Mouse (Mus musculus) liver, adult 2 months (tissue): ENCODE results near the gene Bid. TPM values are rescaled to one million over a fixed set of nuclear protein-coding genes. Genes with fewer than 3 reads are reported as not detected.

ENCODE experiments used
- DNase-seq: peaks from one replicate; pipeline ENCODE4 v3.0.0-alpha.2; 2011; ENCODE audit warnings: low read depth, low spot score; ENCODE audit errors: extremely low read depth
- H3K27ac ChIP-seq: fragments of 200-500 bp; replicated peaks from 2 replicates; pipeline ENCODE4 v1.5.1; 2012; ENCODE audit warnings: low read depth, mild to moderate bottlenecking, control low read depth, inconsistent platforms, low read length; ENCODE audit not compliant: insufficient read depth
- H3K27me3 ChIP-seq: fragments of 200-500 bp; 2 replicates; pipeline ENCODE4 v1.6.1; 2012; ENCODE audit warnings: mild to moderate bottlenecking, moderate library complexity, low read length, inconsistent platforms; ENCODE audit not compliant: control insufficient read depth, insufficient read depth
- H3K36me3 ChIP-seq: fragments of 200-500 bp; 2 replicates; pipeline ENCODE4 v1.6.1; 2012; ENCODE audit warnings: low read length, inconsistent platforms; ENCODE audit not compliant: control insufficient read depth, insufficient read depth
- H3K4me1 ChIP-seq: fragments of 200-500 bp; 2 replicates; pipeline ENCODE4 v1.6.1; 2011; ENCODE audit warnings: low read length; ENCODE audit not compliant: control insufficient read depth, insufficient read depth
- H3K4me3 ChIP-seq: fragments of 200-500 bp; 2 replicates; pipeline ENCODE4 v1.5.1; 2011; ENCODE audit warnings: low read depth, mild to moderate bottlenecking, control low read depth, low read length, moderate library complexity; ENCODE audit not compliant: insufficient read depth
- H3K79me2 ChIP-seq: fragments of 200-500 bp; 2 replicates; pipeline ENCODE4 v1.6.1; 2012; ENCODE audit warnings: inconsistent platforms, mild to moderate bottlenecking, low read length, moderate library complexity; ENCODE audit not compliant: control insufficient read depth, insufficient read depth
- H3K9ac ChIP-seq: fragments of 200-500 bp; 2 replicates; pipeline ENCODE4 v1.6.1; 2012; ENCODE audit warnings: low read depth, mild to moderate bottlenecking, control low read depth, inconsistent platforms, low read length
- CTCF ChIP-seq: fragments of 200-500 bp; IDR thresholded peaks from 2 replicates; pipeline ENCODE4 v1.5.1; 2011; ENCODE audit warnings: low read depth, low read length, control low read depth
- POLR2A ChIP-seq: fragments of 200-500 bp; IDR thresholded peaks from 2 replicates; pipeline ENCODE4 v1.6.1; 2011; ENCODE audit warnings: low read length, control low read depth; ENCODE audit not compliant: insufficient read depth; ENCODE audit errors: extremely low read depth
- WGBS: fragments of 180-500 bp; shearing (Covaris S2); methylation state at CpG from one replicate; pipeline ENCODE4 v1.1.7; 2018; 5-methylcytosine and 5-hydroxymethylcytosine counted together
- polyA plus RNA-seq: library from polyadenylated mRNA; depleted of rRNA; stranded (reverse); fragments of >200 nt; gene quantifications from 2 replicates; pipeline ENCODE4 v1.2.3, GENCODE M21; 2012
- total RNA-seq: library from RNA; depleted of rRNA; stranded (reverse); fragments of >200 nt; gene quantifications from 2 replicates; pipeline ENCODE4 v1.2.3, GENCODE M21; 2014

The Bid gene
- total and polyA plus RNA-seq, 2 experiments, result 6.9 to 13.9 TPM

DNA sequence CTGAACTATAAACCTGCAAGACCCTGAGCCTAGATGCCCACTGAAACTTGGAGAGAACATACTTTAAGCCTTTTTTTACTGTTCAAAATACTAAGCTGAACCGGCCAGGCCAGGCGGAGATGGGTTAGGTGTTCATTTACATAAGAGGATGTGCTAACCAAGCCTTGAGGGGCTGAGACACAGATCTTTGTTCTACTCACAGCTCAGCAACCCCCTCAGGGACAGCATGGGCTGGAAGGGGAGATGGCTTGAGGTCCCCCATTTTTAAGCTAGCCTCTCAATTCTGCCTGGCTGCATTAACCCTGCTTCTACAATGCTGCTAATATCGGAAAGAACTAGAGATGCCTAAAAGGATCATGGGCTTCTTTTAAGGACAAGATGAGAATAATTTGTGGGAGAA, 23.1 kb upstream of the Bid start:
- no peaks in the 10 kb centered on the region for H3K27me3 ChIP-seq
- WGBS, result 91% methylated on average over 3 of the region's 3 CpGs
- H3K27ac ChIP-seq, result no peak overlapping the region
- H3K79me2 ChIP-seq, result no peaks in the 10 kb centered on the region
- H3K4me3 ChIP-seq, result no peak overlapping the region
- no peaks in the 10 kb centered on the region; the same call in 1 of the 2 replicates for H3K36me3 ChIP-seq
- H3K9ac ChIP-seq, result no peak overlapping the region
- no peak for DNase-seq
- TF ChIP-seq POLR2A, result no peak
- H3K4me1 ChIP-seq, result no peaks in the 10 kb centered on the region

DNA sequence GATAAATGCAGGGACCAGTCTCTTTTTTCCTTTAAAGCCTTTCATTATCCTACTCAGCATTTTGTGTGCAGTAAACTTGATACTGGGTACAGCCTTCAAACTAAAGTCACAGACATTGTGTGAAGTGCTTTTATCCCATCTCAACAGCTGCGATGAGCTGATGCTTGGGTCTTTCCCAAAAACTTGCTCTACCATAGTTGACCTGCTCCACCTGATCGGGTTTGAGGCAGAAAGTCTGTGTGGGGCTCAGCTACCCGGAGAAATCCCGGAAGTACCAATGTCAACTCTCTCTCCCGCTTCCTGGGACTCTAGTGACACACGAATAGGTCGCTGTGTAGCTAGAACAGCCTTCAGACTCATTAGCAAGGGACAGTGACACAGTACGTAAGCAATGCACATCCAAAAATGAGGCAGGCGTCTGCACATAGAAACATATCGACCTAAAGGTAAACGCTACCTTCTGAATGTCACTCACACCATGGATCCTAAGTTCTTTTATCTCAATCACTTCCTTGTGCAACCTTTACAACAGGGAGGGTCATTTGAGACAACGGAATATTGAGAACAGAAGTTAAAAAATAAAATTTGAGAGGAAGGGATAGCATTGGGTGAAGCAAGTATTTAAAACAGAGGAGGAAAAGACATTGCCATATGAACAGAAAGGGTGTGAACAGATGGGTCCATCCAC, 22.3 kb upstream of the Bid start:
- DNase-seq, result no peak
- H3K9ac ChIP-seq, result no peak overlapping the region
- no peak for TF ChIP-seq POLR2A
- TF ChIP-seq CTCF, result no peak
- H3K27ac ChIP-seq, result no peak overlapping the region
- H3K4me1 ChIP-seq, result no peaks in the 10 kb centered on the region
- H3K4me3 ChIP-seq, result no peak overlapping the region
- H3K79me2 ChIP-seq, result no peaks in the 10 kb centered on the region
- no peaks in the 10 kb centered on the region for H3K27me3 ChIP-seq
- H3K36me3 ChIP-seq, result no peaks in the 10 kb centered on the region; the same call in none of the 2 replicates
- WGBS, result 88% methylated on average over 12 of the region's 12 CpGs

DNA sequence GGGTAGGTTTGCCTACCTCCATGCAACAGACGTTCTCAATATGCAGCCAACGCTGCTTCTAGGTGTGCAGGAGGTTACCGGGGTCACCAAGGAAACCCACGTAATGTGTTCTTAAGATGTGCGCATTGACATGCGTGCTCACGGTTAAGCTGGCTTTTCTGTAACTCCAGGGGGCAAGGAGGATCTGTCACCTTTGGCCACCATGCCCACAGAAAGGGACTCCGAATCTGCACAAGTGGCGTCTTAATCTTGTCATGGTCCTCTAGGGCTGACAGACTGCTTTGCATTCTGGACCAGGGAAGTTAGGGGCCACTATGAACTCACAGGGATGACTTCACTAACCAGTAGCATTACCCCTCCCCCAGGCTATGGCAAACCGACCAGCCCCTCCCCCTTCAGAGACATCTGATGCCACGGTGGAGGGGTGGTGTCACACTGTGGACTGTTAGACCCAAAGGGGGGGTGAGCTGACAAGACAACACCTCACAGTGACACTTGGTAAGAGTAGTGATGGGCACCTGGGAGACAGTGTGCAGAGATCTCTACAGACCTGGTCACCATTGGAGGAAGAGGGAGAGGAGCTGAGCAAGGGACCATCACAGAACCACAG, 21.5 kb upstream of the Bid start:
- no peak for DNase-seq
- TF ChIP-seq POLR2A (no peak), CTCF (no peak)
- Histone ChIP-seq H3K27me3 (no peaks in the 10 kb centered on the region), H3K36me3 (no peaks in the 10 kb centered on the region; the same call in none of the 2 replicates), H3K4me3 (no peak overlapping the region), H3K27ac (no peak overlapping the region), H3K4me1 (no peaks in the 10 kb centered on the region), H3K9ac (no peak overlapping the region), H3K79me2 (no peaks in the 10 kb centered on the region)
- 85% methylated on average over 11 of the region's 11 CpGs for WGBS

DNA sequence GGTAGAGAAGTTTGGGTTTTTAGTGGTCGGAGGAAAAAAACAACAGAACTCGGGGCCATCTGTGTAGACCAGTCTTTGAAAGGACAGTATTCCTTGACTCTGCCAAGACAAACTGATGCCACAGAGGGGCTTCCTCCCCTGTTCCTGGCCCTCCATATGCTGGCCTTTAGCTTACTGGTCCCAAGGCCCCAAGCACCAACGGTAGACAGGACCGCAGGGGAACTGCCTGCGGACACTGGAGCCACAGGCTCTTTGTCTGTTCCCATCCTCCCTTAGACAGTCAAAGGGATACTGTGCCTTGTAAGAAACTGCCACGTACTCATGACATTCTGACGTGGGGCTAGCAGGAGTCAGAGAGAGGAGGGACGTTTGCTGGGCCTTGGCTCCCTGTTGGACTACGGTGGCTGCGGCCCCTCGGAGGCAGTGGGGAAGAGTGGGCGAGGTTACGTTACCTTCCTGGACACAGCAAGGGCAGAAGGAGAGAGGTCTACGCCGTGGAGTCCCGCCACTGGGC, 20.5 kb upstream of the Bid start:
- Histone ChIP-seq H3K9ac (no peak overlapping the region), H3K4me1 (0 out of 2 replicates have a peak, but pooled peaks cover 2% of the 10 kb centered on the region), H3K36me3 (no peaks in the 10 kb centered on the region; the same call in 1 of the 2 replicates), H3K27me3 (no peaks in the 10 kb centered on the region), H3K79me2 (no peaks in the 10 kb centered on the region), H3K27ac (no peak overlapping the region), H3K4me3 (no peak overlapping the region)
- no peak for DNase-seq
- TF ChIP-seq POLR2A, result no peak
- TF ChIP-seq CTCF, result no peak
- WGBS, result 86% methylated on average over 16 of the region's 16 CpGs

DNA sequence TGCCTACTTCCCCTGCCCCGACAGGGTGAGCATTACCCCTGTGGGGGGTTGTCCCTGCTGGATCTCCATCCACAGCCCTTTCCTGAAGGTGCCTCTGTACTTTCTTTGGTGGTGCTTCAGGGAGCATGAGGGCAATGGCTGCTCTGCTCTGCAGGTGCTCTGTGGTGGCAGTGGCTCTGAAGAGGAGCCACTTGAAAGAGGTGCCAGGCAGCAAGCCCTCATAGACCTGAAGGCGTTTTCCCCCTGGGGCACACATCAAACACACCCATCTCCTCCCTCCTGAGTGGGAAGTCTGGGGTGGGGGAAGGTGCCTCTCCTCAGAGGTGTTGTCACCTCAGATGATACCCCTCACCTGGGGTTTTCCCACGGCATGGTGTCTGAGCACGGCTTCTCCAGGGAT, 17.5 kb upstream of the Bid start:
- Histone ChIP-seq H3K9ac (no peak overlapping the region), H3K27ac (no peak overlapping the region), H3K79me2 (no peaks in the 10 kb centered on the region), H3K36me3 (peaks cover 2% of the 10 kb centered on the region), H3K27me3 (no peaks in the 10 kb centered on the region), H3K4me3 (no peak overlapping the region), H3K4me1 (0 out of 2 replicates have a peak, but pooled peaks cover 2% of the 10 kb centered on the region)
- TF ChIP-seq POLR2A (no peak), CTCF (no peak)
- WGBS, result 89% methylated on average over 4 of the region's 4 CpGs
- DNase-seq, result no peak

DNA sequence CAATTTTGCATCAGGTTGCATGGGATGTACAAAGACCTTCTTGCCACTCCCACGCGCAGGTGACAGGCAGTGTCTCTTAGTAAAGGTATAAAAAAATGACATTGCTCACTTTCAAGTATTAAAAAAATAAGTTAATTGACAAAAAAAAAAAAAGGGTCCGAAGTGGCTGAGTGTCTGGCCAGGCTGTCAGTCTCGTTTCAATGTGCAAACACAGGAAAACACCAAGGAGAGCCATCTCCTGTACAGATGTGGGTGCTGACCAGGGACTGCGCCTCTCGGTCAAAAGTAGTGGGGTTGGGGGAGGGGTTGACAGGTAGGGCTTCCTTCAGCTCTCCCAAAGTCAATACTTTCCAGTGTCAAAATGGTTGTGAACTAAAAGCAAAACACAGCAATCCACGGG, 17.0 kb upstream of the Bid start:
- 91% methylated on average over 7 of the region's 7 CpGs for WGBS
- peaks cover 2% of the 10 kb centered on the region for H3K36me3 ChIP-seq

More for the DNA sequence above, 17.0 kb upstream of the Bid start:
- Histone ChIP-seq H3K4me3 (no peak overlapping the region), H3K27me3 (no peaks in the 10 kb centered on the region), H3K79me2 (no peaks in the 10 kb centered on the region), H3K4me1 (0 out of 2 replicates have a peak, but pooled peaks cover 2% of the 10 kb centered on the region), H3K27ac (no peak overlapping the region), H3K9ac (no peak overlapping the region)
- DNase-seq, result no peak
- TF ChIP-seq POLR2A, result no peak
- TF ChIP-seq CTCF, result no peak
